Mouse (Mus musculus): ENCODE measurements around the gene Defb46.

Gene Defb46

DNA sequence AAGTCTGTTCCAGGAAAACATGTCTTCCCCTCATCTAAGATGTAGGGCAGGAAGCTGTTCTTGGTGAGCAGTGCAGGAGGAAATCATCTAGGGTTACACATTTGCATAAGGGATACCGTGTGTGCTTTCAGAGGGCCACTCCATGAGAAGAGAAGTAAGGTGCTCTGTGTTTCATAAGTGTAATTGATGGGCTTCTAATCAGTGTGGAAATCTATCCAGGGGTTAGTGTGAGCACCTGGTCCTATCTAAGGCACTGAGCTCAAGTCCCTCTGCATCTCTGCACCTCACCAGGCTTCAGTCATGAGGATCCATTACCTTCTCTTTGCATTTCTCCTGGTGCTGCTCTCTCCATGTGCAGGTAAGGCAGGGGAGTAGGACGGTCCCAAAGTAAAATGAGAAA is at the start of gene Defb46:
Gene Defb46 (plus strand): TSS at position 301 of the 400 bp plus-strand sequence.
- in situ Hi-C loops (cut with MboI, MseI) = no loop called here

DNA sequence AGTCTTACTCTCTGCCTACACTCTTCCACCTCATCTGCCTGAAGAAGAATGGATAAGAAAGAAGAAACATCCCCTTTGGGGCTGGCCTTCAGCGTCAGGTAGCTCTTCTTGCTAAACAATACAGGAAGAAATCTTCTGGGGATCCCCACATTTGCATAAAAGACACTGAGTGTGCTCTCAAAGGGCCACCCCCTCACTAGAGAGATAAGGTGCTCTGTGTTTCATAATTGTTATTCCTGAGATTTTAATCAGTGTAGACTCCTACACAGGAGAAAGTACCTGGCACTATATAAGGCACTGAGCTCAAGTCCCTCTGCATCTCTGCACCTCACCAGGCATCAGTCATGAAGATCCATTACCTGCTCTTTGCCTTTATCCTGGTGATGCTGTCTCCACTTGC is 14.6 kb upstream of the Defb46 start, which contains the start of gene Defb6:
Gene Defb6 (plus strand): TSS at position 318 of the 400 bp plus-strand sequence.
- in situ Hi-C loops (cut with MboI, MseI) = no loop called here

DNA sequence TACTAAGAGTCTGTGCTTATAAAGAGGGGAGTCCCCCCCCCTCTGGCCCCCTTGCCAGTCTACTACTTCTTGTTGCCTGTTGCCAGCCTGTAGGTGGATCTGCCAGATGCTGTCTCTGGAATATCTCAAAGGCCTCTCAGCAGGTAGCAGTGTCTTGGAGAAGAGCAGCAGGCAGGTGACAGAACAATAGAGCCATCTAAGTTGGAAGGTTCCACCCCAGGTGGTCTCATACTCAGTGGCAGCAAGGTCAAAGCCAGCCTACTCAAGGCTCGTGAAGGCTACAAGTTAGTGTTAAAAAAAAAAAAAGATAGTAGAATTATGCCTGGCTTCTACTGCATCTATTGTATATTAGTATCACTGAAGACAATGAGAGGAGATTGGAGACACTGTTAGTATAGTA is 1.6 kb upstream of the Defb46 start:
- in situ Hi-C loops (cut with MboI, MseI) = no loop called here

DNA sequence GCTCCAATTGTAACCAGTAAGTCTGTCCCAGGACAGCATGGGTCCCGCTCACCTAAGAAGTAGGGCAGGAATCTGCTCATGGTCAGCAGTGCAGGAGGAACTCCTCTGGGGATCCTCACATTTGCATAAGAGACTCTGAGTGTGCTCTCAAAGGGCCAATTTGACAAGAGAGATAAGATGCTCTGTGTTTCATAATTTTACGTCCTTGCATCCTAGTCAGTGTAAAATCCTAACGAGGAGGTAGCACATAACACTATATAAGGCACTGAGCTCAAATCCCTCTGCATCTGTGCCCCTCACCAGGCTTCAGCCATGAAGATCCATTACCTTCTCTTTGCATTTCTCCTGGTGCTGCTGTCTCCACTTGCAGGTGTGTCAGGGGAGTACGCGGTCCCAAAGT is 7.6 kb downstream of the Defb46 start, which contains the start of gene Defb5:
Gene Defb5 (plus strand): TSS at position 301 of the 400 bp plus-strand sequence.
- in situ Hi-C loops (cut with MboI, MseI) = no loop called here

DNA sequence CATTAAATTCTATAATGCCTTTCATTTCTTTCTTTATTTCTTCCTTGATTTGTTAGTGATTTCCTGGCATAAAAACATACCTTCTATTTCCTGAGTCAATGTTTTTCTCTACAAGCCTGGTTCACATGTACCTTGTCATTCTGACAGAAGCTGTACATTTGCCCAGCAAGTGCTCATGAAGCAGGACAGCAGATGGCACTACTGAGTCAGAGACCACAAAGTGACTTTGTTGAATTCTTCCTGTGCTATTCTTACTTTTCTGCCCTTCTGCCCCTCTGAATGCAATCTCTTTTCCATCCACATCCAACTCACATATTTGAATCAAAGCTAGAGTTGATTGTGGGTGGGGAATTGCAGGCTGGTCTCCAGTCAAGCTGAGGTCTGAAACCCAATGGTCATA is 18.4 kb downstream of the Defb46 start:
- in situ Hi-C loops (cut with MboI, MseI) = no loop called here

DNA sequence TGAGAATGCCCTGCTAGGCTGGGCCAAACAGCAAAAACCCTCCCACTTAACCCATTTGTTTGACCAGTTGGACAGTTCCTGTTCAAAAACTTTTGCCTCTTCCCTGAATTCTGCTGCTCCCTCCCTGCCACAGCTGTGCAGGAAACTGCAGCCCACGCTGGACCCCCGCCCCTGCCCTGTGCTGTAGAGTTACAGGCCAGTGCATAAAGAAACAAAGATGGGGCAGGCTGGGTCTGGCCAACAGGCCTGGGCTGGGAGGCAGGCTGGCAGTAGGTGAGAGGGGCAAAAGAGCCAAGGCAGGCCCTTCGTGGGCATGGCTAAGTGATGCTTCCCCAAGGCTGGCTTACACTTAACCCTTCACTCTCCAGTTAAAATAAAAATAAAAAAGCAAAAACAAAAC is 20.0 kb downstream of the Defb46 start:
- in situ Hi-C loops (cut with MboI, MseI) = no loop called here
